Mouse (Mus musculus) embryonic fibroblast, embryonic 13.5 days (primary cell): ENCODE measurements around the gene Zfp652.

Source experiments
- CTCF ChIP-seq: IDR thresholded peaks from 2 replicates; pipeline ENCODE4 v1.5.1; 2011; ENCODE audit warnings: mild to moderate bottlenecking, control low read depth, low read length, moderate library complexity, borderline replicate concordance; ENCODE audit not compliant: insufficient read depth
- POLR2A ChIP-seq: IDR thresholded peaks from 2 replicates; pipeline ENCODE4 v1.6.1; 2011; ENCODE audit warnings: low read depth, mild to moderate bottlenecking, control low read depth, low read length, moderate library complexity

GRCm38 (mm10) chr11:95682946-95683345 lies 29.5 kb upstream of the Zfp652 start:
- TF ChIP-seq CTCF (no peak), POLR2A (no peak)
